Mouse (Mus musculus): ENCODE measurements around the gene Pradc1.

DNA sequence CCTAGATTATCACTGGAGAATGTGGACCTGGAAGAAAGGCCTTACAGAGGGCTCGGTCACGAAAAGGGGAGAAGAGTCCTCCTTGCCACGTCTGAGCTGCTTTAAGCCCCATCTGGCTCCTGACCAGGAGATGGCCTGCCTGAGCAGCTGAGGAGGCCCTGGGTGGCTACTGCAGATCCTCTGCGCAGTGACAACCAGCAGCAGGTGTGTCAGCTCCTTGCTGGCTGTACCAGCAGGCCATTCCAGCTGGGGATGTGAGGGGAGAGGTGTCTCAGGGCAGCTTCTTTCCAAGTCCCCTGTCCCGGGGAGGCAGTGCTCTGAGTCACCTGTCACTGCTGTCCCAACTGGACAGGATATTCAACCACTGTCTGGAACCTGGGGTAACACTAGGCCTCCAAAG lies 20.8 kb upstream of the Pradc1 start:
- TF ChIP-seq CTCF (IDR thresholded peaks at IDR 0.05; ENCODE audit: extremely low read depth, insufficient read depth, low read length) (no peak), POLR2A (IDR thresholded peaks at IDR 0.05; ENCODE audit: extremely low read depth, insufficient read depth, low read length) (no peak)

All from cortical plate, adult 2 months (tissue).